Mouse (Mus musculus): Measurements from ENCODE around the gene Grap2. TPM values are rescaled to one million over a fixed set of nuclear protein-coding genes. Genes with fewer than 3 reads are reported as not detected.

Grap2 gene
- total and polyA plus RNA-seq, 3 experiments = 0.62 to 5.1 TPM; not detected in 1

GRCm38 (mm10) chr15:80538671-80539340 is 33.6 kb upstream of the Grap2 start:
- no peaks in the 10 kb centered on the region; a peak in 1 of 4 replicates for H3K27me3 ChIP-seq (ENCODE audit: control insufficient read depth in 1 of 2, insufficient read depth in 2 of 2, low read length in 2 of 2)
- DNase-seq (ENCODE audit: low read depth, low spot score) = no peak
- TF ChIP-seq JUND (IDR thresholded peaks at IDR 0.05; ENCODE audit: low read depth, low read length) (no peak), ETS1 (IDR thresholded peaks at IDR 0.05; ENCODE audit: low read depth, low read length) (no peak), MYC (IDR thresholded peaks at IDR 0.05; ENCODE audit: low read depth, low read length) (no peak), KAT2A (conservative IDR thresholded peaks at IDR 0.05; ENCODE audit: low read depth, low read length) (no peak), SMC3 (IDR thresholded peaks at IDR 0.05; ENCODE audit: low read depth, low read length) (no peak), TAL1 (IDR thresholded peaks at IDR 0.05; ENCODE audit: low read length) (no peak), ZKSCAN1 (IDR thresholded peaks at IDR 0.05; ENCODE audit: low read depth, low read length) (no peak), ZMIZ1 (IDR thresholded peaks at IDR 0.05; ENCODE audit: low read depth, low read length) (no peak)

GRCm38 (mm10) chr15:80544115-80544514 is 28.3 kb upstream of the Grap2 start:
- DNase-seq (ENCODE audit: low read depth, low spot score) = peak; percentile 49
- Histone ChIP-seq H3K36me3 (ENCODE audit: control insufficient read depth in 1 of 2, insufficient read depth in 2 of 2, low read length in 2 of 2) (no peaks in the 10 kb centered on the region), H3K27me3 (ENCODE audit: control insufficient read depth in 1 of 2, insufficient read depth in 2 of 2, low read length in 2 of 2) (peaks cover 3% of the 10 kb centered on the region in 2 experiments; a peak in 2 of 4 replicates), H3K4me1 (ENCODE audit: control insufficient read depth in 1 of 2, insufficient read depth in 2 of 2, low read length in 2 of 2) (no peaks in the 10 kb centered on the region), H3K9ac (ENCODE audit: control insufficient read depth, low read depth, low read length, poor library complexity, severe bottlenecking) (no peak overlapping the region), H3K4me3 (ENCODE audit: control insufficient read depth in 1 of 2, insufficient read depth in 1 of 2, low read depth in 2 of 2, low read length in 2 of 2) (no peak overlapping the region), H3K79me2 (ENCODE audit: control insufficient read depth, insufficient read depth, low read length, poor library complexity) (no peaks in the 10 kb centered on the region), H3K27ac (ENCODE audit: control insufficient read depth, low read depth, low read length) (no peak overlapping the region), H3K9me3 (replicated peaks; ENCODE audit: insufficient read depth, low read length) (no peaks in the 10 kb centered on the region)
- no peak for TF ChIP-seq CHD1 (IDR thresholded peaks at IDR 0.05; ENCODE audit: low read depth, low read length)
- TF ChIP-seq POLR2AphosphoS5 (IDR thresholded peaks at IDR 0.05; ENCODE audit: borderline replicate concordance, low read depth, low read length) = no peak
- no peak for TF ChIP-seq CHD2 (IDR thresholded peaks at IDR 0.05; ENCODE audit: low read length)

More at GRCm38 (mm10) chr15:80538671-80539340, 33.6 kb upstream of the Grap2 start:
- Histone ChIP-seq H3K9ac (ENCODE audit: control insufficient read depth, low read depth, low read length, poor library complexity, severe bottlenecking) (no peak overlapping the region), H3K4me1 (ENCODE audit: control insufficient read depth in 1 of 2, insufficient read depth in 2 of 2, low read length in 2 of 2) (no peaks in the 10 kb centered on the region), H3K27ac (ENCODE audit: control insufficient read depth, low read depth, low read length) (no peak overlapping the region), H3K79me2 (ENCODE audit: control insufficient read depth, insufficient read depth, low read length, poor library complexity) (no peaks in the 10 kb centered on the region), H3K4me3 (ENCODE audit: control insufficient read depth in 1 of 2, insufficient read depth in 1 of 2, low read depth in 2 of 2, low read length in 2 of 2) (no peak overlapping the region), H3K9me3 (replicated peaks; ENCODE audit: insufficient read depth, low read length) (no peaks in the 10 kb centered on the region), H3K36me3 (ENCODE audit: control insufficient read depth in 1 of 2, insufficient read depth in 2 of 2, low read length in 2 of 2) (no peaks in the 10 kb centered on the region)

GRCm38 (mm10) chr15:80545430-80545829 is 27.0 kb upstream of the Grap2 start:
- DNase-seq (ENCODE audit: low read depth, low spot score) = no peak
- Histone ChIP-seq H3K4me1 (ENCODE audit: control insufficient read depth in 1 of 2, insufficient read depth in 2 of 2, low read length in 2 of 2) (no peaks in the 10 kb centered on the region), H3K27ac (ENCODE audit: control insufficient read depth, low read depth, low read length) (no peak overlapping the region), H3K4me3 (ENCODE audit: control insufficient read depth in 1 of 2, insufficient read depth in 1 of 2, low read depth in 2 of 2, low read length in 2 of 2) (no peak overlapping the region), H3K9me3 (replicated peaks; ENCODE audit: insufficient read depth, low read length) (no peaks in the 10 kb centered on the region), H3K9ac (ENCODE audit: control insufficient read depth, low read depth, low read length, poor library complexity, severe bottlenecking) (no peak overlapping the region), H3K27me3 (ENCODE audit: control insufficient read depth in 1 of 2, insufficient read depth in 2 of 2, low read length in 2 of 2) (peaks cover 3% of the 10 kb centered on the region in 2 experiments; a peak in 2 of 4 replicates), H3K79me2 (ENCODE audit: control insufficient read depth, insufficient read depth, low read length, poor library complexity) (no peaks in the 10 kb centered on the region), H3K36me3 (ENCODE audit: control insufficient read depth in 1 of 2, insufficient read depth in 2 of 2, low read length in 2 of 2) (no peaks in the 10 kb centered on the region)
- TF ChIP-seq ZMIZ1 (IDR thresholded peaks at IDR 0.05; ENCODE audit: low read depth, low read length) = no peak
- TF ChIP-seq NELFE (IDR thresholded peaks at IDR 0.05; ENCODE audit: low read depth, low read length) = no peak
- TF ChIP-seq CHD2 (IDR thresholded peaks at IDR 0.05; ENCODE audit: low read length) = no peak
- no peak for TF ChIP-seq NRF1 (IDR thresholded peaks at IDR 0.05; ENCODE audit: insufficient read depth, low read depth, low read length, poor library complexity, severe bottlenecking)
- TF ChIP-seq UBTF (IDR thresholded peaks at IDR 0.05; ENCODE audit: borderline replicate concordance, insufficient read depth, low read depth, low read length) = no peak
- TF ChIP-seq TBP (IDR thresholded peaks at IDR 0.05; ENCODE audit: low read depth, low read length) = no peak
- no peak for TF ChIP-seq SMC3 (IDR thresholded peaks at IDR 0.05; ENCODE audit: low read depth, low read length)
- no peak for TF ChIP-seq EP300 (IDR thresholded peaks at IDR 0.05; ENCODE audit: low read depth in 1 of 2, low read length in 2 of 2)
- no peak for TF ChIP-seq ZKSCAN1 (IDR thresholded peaks at IDR 0.05; ENCODE audit: low read depth, low read length)
- no peak for TF ChIP-seq SIN3A (IDR thresholded peaks at IDR 0.05; ENCODE audit: low read length)
- no peak for TF ChIP-seq ZNF384 (IDR thresholded peaks at IDR 0.05; ENCODE audit: low read depth, low read length)
- TF ChIP-seq MYB (IDR thresholded peaks at IDR 0.05; ENCODE audit: low read depth, low read length) = no peak
- no peak for TF ChIP-seq CTCF (IDR thresholded peaks at IDR 0.05 in 2 of 3, conservative IDR thresholded peaks at IDR 0.05 in 1 of 3; ENCODE audit: control insufficient read depth in 1 of 3, insufficient read depth in 1 of 3, low read depth in 2 of 3, low read length in 3 of 3, poor library complexity in 1 of 3, severe bottlenecking in 1 of 3)
- TF ChIP-seq BHLHE40 (IDR thresholded peaks at IDR 0.05; ENCODE audit: borderline replicate concordance, low read depth, low read length) = no peak
- TF ChIP-seq HCFC1 (IDR thresholded peaks at IDR 0.05; ENCODE audit: low read depth, low read length) = no peak
- no peak for TF ChIP-seq JUND (IDR thresholded peaks at IDR 0.05; ENCODE audit: low read depth, low read length)
- no peak for TF ChIP-seq RCOR1 (IDR thresholded peaks at IDR 0.05; ENCODE audit: low read depth, low read length)
- no peak for TF ChIP-seq MEF2A (IDR thresholded peaks at IDR 0.05; ENCODE audit: extremely low read depth, insufficient replicate concordance, low read depth, low read length, poor library complexity, severe bottlenecking)

Data from MEL (cell line).